In genomic region chr1:119492097-119492496, GRCm38 (mm10) we compare ENCODE assay signal across 8 mouse cellular contexts. TPM values are rescaled to one million over a fixed set of nuclear protein-coding genes. Genes with fewer than 3 reads are reported as not detected.
DNase-seq lines count a peak whose midpoint lies in the region; ATAC-seq and TF ChIP-seq lines count a peak whose summit lies in the region.

No protein-coding gene starts in this region.

- peak overlapping the region; percentile 57 for H3K4me2 ChIP-seq in heart, postnatal 0 days (ENCODE audit: low read depth, low read length)
- H3K4me2 ChIP-seq in limb, embryonic 14.5 days (replicated peaks; ENCODE audit: low read depth, low read length, severe bottlenecking) = peak overlapping the region; percentile 10

- TF ChIP-seq CTCF in heart, postnatal 0 days (IDR thresholded peaks at IDR 0.05; ENCODE audit: low read depth) = no peak

- peak overlapping the region; percentile 70 for H3K27ac ChIP-seq in heart, postnatal 0 days (ENCODE audit: low read depth)
- peak overlapping the region; percentile 48; the same call in 1 of the 2 replicates for H3K27ac ChIP-seq in limb, embryonic 14.5 days (replicated peaks; ENCODE audit: low read depth, low read length)

- TF ChIP-seq POLR2A in limb, embryonic 14.5 days (IDR thresholded peaks at IDR 0.05; ENCODE audit: borderline replicate concordance, extremely low read depth, insufficient read depth, insufficient read length) = no peak

- ATAC-seq in heart, postnatal 0 days (ENCODE audit: insufficient read depth, low read depth) = peak; percentile 75
- ATAC-seq in limb, embryonic 14.5 days (ENCODE audit: low FRiP score, low read depth) = no peak; the same call in 1 of the 2 replicates

- no peaks in the 10 kb centered on the region for H3K27me3 ChIP-seq in heart, postnatal 0 days (ENCODE audit: control insufficient read depth, insufficient read depth, low read length)
- no peaks in the 10 kb centered on the region for H3K27me3 ChIP-seq in limb, embryonic 14.5 days (ENCODE audit: control insufficient read depth, insufficient read depth, low read length)

- TF ChIP-seq EP300 in heart, postnatal 0 days (IDR thresholded peaks at IDR 0.05; ENCODE audit: low read depth) = no peak; the same call in 1 of the 2 replicates

- peak overlapping the region; percentile 48; the same call in 1 of the 2 replicates for H3K9ac ChIP-seq in heart, postnatal 0 days (replicated peaks; ENCODE audit: low read depth, low read length)
- peak overlapping the region; percentile 12; the same call in 1 of the 2 replicates for H3K9ac ChIP-seq in limb, embryonic 14.5 days (ENCODE audit: low read depth, low read length, severe bottlenecking)

- peak overlapping the region; percentile 23 for H3K4me3 ChIP-seq in heart, postnatal 0 days (ENCODE audit: low read depth, low read length)
- H3K4me3 ChIP-seq in limb, embryonic 14.5 days (replicated peaks; ENCODE audit: low read length) = no peak overlapping the region

- peak; percentile 49 for DNase-seq in layer of hippocampus, adult 11-12 months (ENCODE audit: low spot score)
- no peak for DNase-seq in layer of hippocampus, postnatal 36 days
- peak; percentile 44 for DNase-seq in brain, adult 2 months (ENCODE audit: low read depth, low spot score)
- peak; percentile 51 for DNase-seq in heart, postnatal 0 days (ENCODE audit: low spot score)
- DNase-seq in limb, embryonic 14.5 days (ENCODE audit: low spot score) = no peak
- peak; percentile 28 to 41 for DNase-seq in natural killer cell, adult 2 months (ENCODE audit: low spot score in 2 of 2)
- DNase-seq in urinary bladder, adult 18-20 months (ENCODE audit: low spot score in 2 of 2) = peak; percentile 59 to 65
- no peak for DNase-seq in frontal cortex, postnatal 25 days (ENCODE audit: low spot score in 2 of 2)

- H3K36me3 ChIP-seq in heart, postnatal 0 days (replicated peaks; ENCODE audit: control insufficient read depth, insufficient read depth, low read length) = 0 out of 2 replicates have a peak, but pooled peaks cover 3% of the 10 kb centered on the region
- no peaks in the 10 kb centered on the region for H3K36me3 ChIP-seq in limb, embryonic 14.5 days (ENCODE audit: control insufficient read depth, insufficient read depth, low read length)

- H3K4me1 ChIP-seq in heart, postnatal 0 days (ENCODE audit: control insufficient read depth, insufficient read depth) = peaks cover 44% of the 10 kb centered on the region
- peaks cover 52% of the 10 kb centered on the region for H3K4me1 ChIP-seq in limb, embryonic 14.5 days (ENCODE audit: control insufficient read depth, insufficient read depth, low read length)

- no peaks in the 10 kb centered on the region for H3K9me3 ChIP-seq in heart, postnatal 0 days (replicated peaks; ENCODE audit: control insufficient read depth, low read length)
- H3K9me3 ChIP-seq in limb, embryonic 14.5 days (ENCODE audit: control insufficient read depth, low read length) = no peaks in the 10 kb centered on the region

- WGBS in heart, postnatal 0 days = 6% methylated on average over 11 of the region's 11 CpGs
- WGBS in limb, embryonic 14.5 days = 33% methylated on average over 11 of the region's 11 CpGs

RNA-seq across cellular contexts. Expression of gene Ralb, which starts 12.5 kb away (rescaled TPM):
- 10 to 100 TPM; 23.3 to 23.7 TPM for total RNA-seq in layer of hippocampus, postnatal 36 days (2021)
- total RNA-seq in heart, postnatal 0 days (2014; rRNA removed; ENCODE audit: low replicate concordance) = 74.4 and 86.2 TPM in 2 replicates
- polyA plus RNA-seq in heart, postnatal 0 days (2015; fragmentation: Nextera tagmentation; extraction: Ambion mirVana) = 86.0 and 91.0 TPM in 2 replicates
- 45.3 and 49.4 TPM in 2 replicates for polyA plus RNA-seq in limb, embryonic 14.5 days (2012; rRNA removed)
- 110 TPM in 2 replicates for polyA plus RNA-seq in limb, embryonic 14.5 days (2014; fragmentation: Nextera tagmentation; extraction: Ambion mirVana)

RNA-seq across cellular contexts. Expression of gene Tmem185b, which starts 33.9 kb away (rescaled TPM):
- total RNA-seq in layer of hippocampus, postnatal 36 days (2021) = 10 to 100 TPM; 18.0 to 20.2 TPM
- 28.5 and 30.5 TPM in 2 replicates for total RNA-seq in heart, postnatal 0 days (2014; rRNA removed; ENCODE audit: low replicate concordance)
- polyA plus RNA-seq in heart, postnatal 0 days (2015; fragmentation: Nextera tagmentation; extraction: Ambion mirVana) = 18.7 and 20.7 TPM in 2 replicates
- polyA plus RNA-seq in limb, embryonic 14.5 days (2012; rRNA removed) = 23.0 and 33.2 TPM in 2 replicates
- 24.3 and 31.9 TPM in 2 replicates for polyA plus RNA-seq in limb, embryonic 14.5 days (2014; fragmentation: Nextera tagmentation; extraction: Ambion mirVana)

Comparison
In these comparisons a context has a peak if more than half of its experiments do, and no peak if none do; other contexts are left out.
1. DNase-seq: peak in layer of hippocampus, adult 11-12 months (single experiment), brain, adult 2 months (single experiment), heart, postnatal 0 days (single experiment), natural killer cell, adult 2 months (2 of 2) and urinary bladder, adult 18-20 months (2 of 2); none in layer of hippocampus, postnatal 36 days (0 of 2), limb, embryonic 14.5 days (single experiment) and frontal cortex, postnatal 25 days (0 of 2).